Mouse (Mus musculus): ENCODE results near the gene Gas1. TPM values are rescaled to one million over a fixed set of nuclear protein-coding genes. Genes with fewer than 3 reads are reported as not detected.
A peak's percentile ranks its signal among the peaks of the same experiment; 100 is the strongest.

The Gas1 gene
- polyA plus RNA-seq, 1 experiment from 2014 or later, result 37.8 TPM

GRCm38 (mm10) chr13:60182346-60182745, 5.2 kb upstream of the Gas1 start:
- Histone ChIP-seq H3K9me3 (no peaks in the 10 kb centered on the region), H3K27me3 (no peaks in the 10 kb centered on the region), H3K36me3 (no peaks in the 10 kb centered on the region), H3K4me3 (no peak overlapping the region), H3K4me2 (replicated peaks) (no peak overlapping the region), H3K4me1 (peaks cover 13% of the 10 kb centered on the region), H3K9ac (replicated peaks) (no peak overlapping the region), H3K27ac (replicated peaks) (no peak overlapping the region)
- no peak for ATAC-seq (replicated peaks)
- 80% methylated on average over 4 of the region's 4 CpGs for WGBS

- H3K4me1 ChIP-seq, result peaks cover 21% of the 10 kb centered on the region
- no peaks in the 10 kb centered on the region for H3K36me3 ChIP-seq
- no peak overlapping the region for H3K4me2 ChIP-seq (replicated peaks)
- no peak overlapping the region for H3K27ac ChIP-seq (replicated peaks)
- ATAC-seq (replicated peaks), result no peak
- no peaks in the 10 kb centered on the region for H3K27me3 ChIP-seq
- H3K9me3 ChIP-seq, result no peaks in the 10 kb centered on the region
- H3K4me3 ChIP-seq, result no peak overlapping the region
- WGBS, result 81% methylated on average over 4 of the region's 4 CpGs
- no peak overlapping the region for H3K9ac ChIP-seq (replicated peaks)
Measured at GRCm38 (mm10) chr13:60179641-60180040, 2.5 kb upstream of the Gas1 start.

GRCm38 (mm10) chr13:60178416-60178815, 1.3 kb upstream of the Gas1 start:
- H3K36me3 ChIP-seq, result no peaks in the 10 kb centered on the region
- H3K27me3 ChIP-seq, result no peaks in the 10 kb centered on the region
- H3K4me3 ChIP-seq, result peak overlapping the region; percentile 72
- H3K4me2 ChIP-seq (replicated peaks), result peak overlapping the region; percentile 94
- under 1% methylated on average over 15 of the region's 15 CpGs for WGBS
- H3K27ac ChIP-seq (replicated peaks), result peak overlapping the region; percentile 94
- 0 out of 2 replicates have a peak, but pooled peaks have one; percentile 1 for ATAC-seq (replicated peaks)
- peak overlapping the region; percentile 34 for H3K9ac ChIP-seq (replicated peaks)
- peaks cover 29% of the 10 kb centered on the region for H3K4me1 ChIP-seq
- no peaks in the 10 kb centered on the region for H3K9me3 ChIP-seq

- Histone ChIP-seq H3K36me3 (no peaks in the 10 kb centered on the region), H3K9ac (replicated peaks) (no peak overlapping the region), H3K9me3 (no peaks in the 10 kb centered on the region), H3K4me3 (peak overlapping the region; percentile 72), H3K4me2 (replicated peaks) (peak overlapping the region; percentile 94), H3K27me3 (no peaks in the 10 kb centered on the region), H3K27ac (replicated peaks) (peak overlapping the region; percentile 94), H3K4me1 (peaks cover 34% of the 10 kb centered on the region)
- no peak for ATAC-seq (replicated peaks)
- WGBS, result under 1% methylated on average over 13 of the region's 13 CpGs
Measured at GRCm38 (mm10) chr13:60177797-60178110, 589 bp upstream of the Gas1 start.

GRCm38 (mm10) chr13:60176776-60177105, 424 bp downstream of the Gas1 start:
- Histone ChIP-seq H3K9ac (replicated peaks) (peak overlapping the region; percentile 79), H3K4me1 (peaks cover 37% of the 10 kb centered on the region), H3K4me2 (replicated peaks) (peak overlapping the region; percentile 94), H3K36me3 (no peaks in the 10 kb centered on the region), H3K27ac (replicated peaks) (peak overlapping the region; percentile 94), H3K4me3 (peak overlapping the region; percentile 72), H3K9me3 (no peaks in the 10 kb centered on the region), H3K27me3 (no peaks in the 10 kb centered on the region)
- WGBS, result 0% methylated on average over 50 of the region's 53 CpGs
- ATAC-seq (replicated peaks), result no peak

- H3K27ac ChIP-seq (replicated peaks), result peak overlapping the region; percentile 94
- peaks cover 40% of the 10 kb centered on the region for H3K4me1 ChIP-seq
- no peaks in the 10 kb centered on the region for H3K9me3 ChIP-seq
- no peaks in the 10 kb centered on the region for H3K36me3 ChIP-seq
- WGBS, result under 1% methylated on average over 79 of the region's 82 CpGs
- H3K4me2 ChIP-seq (replicated peaks), result peak overlapping the region; percentile 94
- H3K27me3 ChIP-seq, result no peaks in the 10 kb centered on the region
- peak; percentile 59 for ATAC-seq (replicated peaks)
- peak overlapping the region; percentile 79 for H3K9ac ChIP-seq (replicated peaks)
- H3K4me3 ChIP-seq, result peak overlapping the region; percentile 72
Measured at GRCm38 (mm10) chr13:60176136-60176775, 909 bp downstream of the Gas1 start.

GRCm38 (mm10) chr13:60175490-60176135, 1.6 kb downstream of the Gas1 start:
- no peak for ATAC-seq (replicated peaks)
- 0% methylated on average over 59 of the region's 59 CpGs for WGBS
- no peaks in the 10 kb centered on the region for H3K27me3 ChIP-seq

GRCm38 (mm10) chr13:60174953-60175352, 2.2 kb downstream of the Gas1 start:
- Histone ChIP-seq H3K4me3 (peak overlapping the region; percentile 72), H3K36me3 (no peaks in the 10 kb centered on the region), H3K4me2 (replicated peaks) (peak overlapping the region; percentile 94), H3K9me3 (no peaks in the 10 kb centered on the region), H3K9ac (replicated peaks) (peak overlapping the region; percentile 79), H3K27ac (replicated peaks) (peak overlapping the region; percentile 94; the same call in 1 of the 2 replicates), H3K27me3 (no peaks in the 10 kb centered on the region), H3K4me1 (peaks cover 41% of the 10 kb centered on the region)
- under 1% methylated on average over 7 of the region's 7 CpGs for WGBS
- no peak for ATAC-seq (replicated peaks)

More at GRCm38 (mm10) chr13:60175490-60176135, 1.6 kb downstream of the Gas1 start:
- Histone ChIP-seq H3K4me1 (peaks cover 41% of the 10 kb centered on the region), H3K4me3 (peak overlapping the region; percentile 72), H3K9me3 (no peaks in the 10 kb centered on the region), H3K27ac (replicated peaks) (peak overlapping the region; percentile 94), H3K36me3 (no peaks in the 10 kb centered on the region), H3K4me2 (replicated peaks) (peak overlapping the region; percentile 94), H3K9ac (replicated peaks) (peak overlapping the region; percentile 79)

GRCm38 (mm10) chr13:60173591-60174524, 3.3 kb downstream of the Gas1 start:
- Histone ChIP-seq H3K9me3 (no peaks in the 10 kb centered on the region), H3K27me3 (no peaks in the 10 kb centered on the region; the same call in 1 of the 2 replicates), H3K9ac (replicated peaks) (no peak overlapping the region), H3K4me2 (replicated peaks) (peak overlapping the region; percentile 94), H3K4me1 (peaks cover 41% of the 10 kb centered on the region), H3K36me3 (no peaks in the 10 kb centered on the region), H3K4me3 (peak overlapping the region; percentile 72), H3K27ac (replicated peaks) (no peak overlapping the region)
- no peak for ATAC-seq (replicated peaks)
- 5% methylated on average over 12 of the region's 12 CpGs for WGBS

GRCm38 (mm10) chr13:60173186-60173585, 4.0 kb downstream of the Gas1 start:
- no peak for ATAC-seq (replicated peaks)
- no peaks in the 10 kb centered on the region for H3K9me3 ChIP-seq
- peak overlapping the region; percentile 94; the same call in 1 of the 2 replicates for H3K4me2 ChIP-seq (replicated peaks)
- no peak overlapping the region for H3K9ac ChIP-seq (replicated peaks)
- no peaks in the 10 kb centered on the region for H3K36me3 ChIP-seq
- H3K4me1 ChIP-seq, result peaks cover 34% of the 10 kb centered on the region
- WGBS, result 2% methylated on average over 3 of the region's 3 CpGs
- no peak overlapping the region for H3K27ac ChIP-seq (replicated peaks)
- no peak overlapping the region for H3K4me3 ChIP-seq
- H3K27me3 ChIP-seq, result no peaks in the 10 kb centered on the region; the same call in 1 of the 2 replicates

- Histone ChIP-seq H3K9me3 (no peaks in the 10 kb centered on the region), H3K4me2 (replicated peaks) (no peak overlapping the region; the same call in 1 of the 2 replicates), H3K4me3 (no peak overlapping the region), H3K27ac (replicated peaks) (no peak overlapping the region), H3K9ac (replicated peaks) (no peak overlapping the region), H3K4me1 (peaks cover 28% of the 10 kb centered on the region), H3K27me3 (no peaks in the 10 kb centered on the region; the same call in 1 of the 2 replicates), H3K36me3 (no peaks in the 10 kb centered on the region)
- WGBS, result 17% methylated on average over 7 of the region's 7 CpGs
- no peak for ATAC-seq (replicated peaks)
Measured at GRCm38 (mm10) chr13:60172366-60173017, 4.7 kb downstream of the Gas1 start.
